Mouse (Mus musculus): ENCODE results near the gene Tnfrsf25. TPM values are rescaled to one million over a fixed set of nuclear protein-coding genes. Genes with fewer than 3 reads are reported as not detected.
A peak's percentile ranks its signal among the peaks of the same experiment; 100 is the strongest.

The Tnfrsf25 gene
- 1 to 10 TPM; 1.2 TPM for total RNA-seq (2021)
- long read RNA-seq, experiment 1 = 0 reads
- long read RNA-seq, experiment 2 = 0 reads

DNA sequence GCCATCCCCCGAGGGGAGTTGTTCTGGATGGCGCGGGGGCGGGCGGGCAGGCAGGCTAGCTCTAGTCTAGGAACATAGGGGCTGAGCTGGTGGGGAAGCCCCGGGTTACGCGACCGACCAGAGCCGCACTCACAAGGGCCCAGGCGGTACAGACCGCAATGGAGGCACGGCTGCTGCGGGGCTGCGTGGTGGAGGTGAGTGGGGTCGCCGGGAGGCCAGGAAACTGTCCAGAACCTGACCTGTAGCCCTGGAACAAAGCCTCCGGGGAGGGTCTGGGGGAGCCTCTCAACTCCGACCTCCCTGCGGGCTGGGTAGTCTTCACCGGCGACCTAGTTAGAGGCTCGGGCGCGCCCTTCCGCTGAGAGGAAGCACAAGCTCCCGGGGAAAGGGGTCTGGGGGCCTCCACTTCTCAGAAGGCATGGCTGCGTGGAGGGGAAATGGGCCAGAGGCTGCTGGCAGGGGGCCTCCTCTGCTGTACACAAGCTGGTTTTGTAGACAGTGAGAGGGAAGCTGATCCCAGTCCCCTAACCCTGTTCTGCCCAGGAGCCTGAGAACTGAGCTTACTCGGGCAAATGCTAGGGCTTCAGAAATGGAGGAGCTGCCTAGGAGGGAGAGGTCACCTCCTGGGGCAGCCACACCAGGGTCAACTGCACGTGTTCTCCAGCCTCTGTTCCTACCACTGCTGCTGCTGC is at the start of gene Tnfrsf25:
Gene Tnfrsf25, plus strand, starts transcription at position 14 of the 692 bp plus-strand sequence.
- DNase-seq = no peak

DNA sequence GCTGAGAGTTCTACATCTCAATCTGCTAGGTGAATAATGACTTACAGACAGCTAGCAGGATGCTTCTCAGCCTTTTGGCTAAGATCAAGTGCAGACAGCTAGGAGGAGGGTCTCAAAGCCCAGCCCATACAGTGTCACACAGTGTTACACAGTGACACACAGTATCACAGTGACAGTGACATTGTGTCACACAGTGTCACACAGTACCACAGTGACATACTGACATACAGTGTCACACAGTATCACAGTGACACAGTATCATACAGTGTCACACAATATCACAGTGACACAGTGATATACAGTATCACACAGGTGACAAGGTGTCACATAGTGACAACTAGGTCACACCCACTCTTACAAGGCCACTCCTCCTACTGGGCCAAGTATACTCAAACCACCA is 48.5 kb upstream of the Tnfrsf25 start:
- no peak for DNase-seq

DNA sequence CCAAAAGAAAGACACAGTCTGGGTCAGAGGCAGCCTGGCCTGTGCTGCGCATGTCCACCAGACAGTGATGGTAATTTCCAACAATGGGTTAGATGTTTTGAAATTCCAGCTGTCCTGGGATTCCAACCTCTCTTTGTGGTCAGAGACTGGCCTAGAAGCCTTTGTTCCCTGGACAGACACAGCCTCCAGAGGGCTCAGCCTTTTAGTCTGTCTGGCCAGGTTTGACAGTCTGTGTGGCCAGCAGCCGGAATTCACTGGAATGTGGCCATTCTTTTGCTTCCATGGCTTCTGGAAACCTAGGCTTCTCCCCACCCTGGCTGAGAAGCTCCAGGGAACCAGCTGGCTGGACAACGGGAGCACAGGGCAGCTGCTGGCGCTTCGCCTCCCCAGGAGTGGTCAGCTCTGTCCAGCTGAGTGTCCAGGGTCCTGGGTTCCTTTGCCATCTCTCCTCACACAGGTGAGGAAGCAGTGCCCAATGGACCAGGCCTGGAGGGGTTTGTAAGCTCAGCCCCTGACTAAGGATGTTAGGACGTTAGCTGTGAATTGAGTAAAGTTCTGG is 47.5 kb upstream of the Tnfrsf25 start:
- DNase-seq = peak; percentile 71

DNA sequence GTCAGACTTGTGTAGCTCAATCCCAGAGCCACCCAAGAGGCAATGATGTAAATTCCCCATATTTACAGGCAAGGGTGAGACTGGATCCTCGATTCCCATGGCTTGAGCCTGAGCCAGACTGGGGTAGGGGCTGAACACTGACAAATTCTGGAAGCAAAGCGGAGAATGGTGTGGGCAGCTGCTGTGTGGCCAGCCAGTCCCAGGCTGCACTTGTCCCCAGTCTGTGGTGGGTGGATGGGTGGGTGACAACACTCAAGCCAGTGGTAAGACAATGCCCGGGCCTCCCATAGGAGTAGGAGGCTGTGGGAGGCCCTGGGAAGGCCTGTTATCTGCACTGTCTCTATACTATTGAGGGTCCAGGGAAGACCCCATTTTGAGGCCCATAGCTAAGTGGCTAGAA is 46.5 kb upstream of the Tnfrsf25 start:
- no peak for DNase-seq

DNA sequence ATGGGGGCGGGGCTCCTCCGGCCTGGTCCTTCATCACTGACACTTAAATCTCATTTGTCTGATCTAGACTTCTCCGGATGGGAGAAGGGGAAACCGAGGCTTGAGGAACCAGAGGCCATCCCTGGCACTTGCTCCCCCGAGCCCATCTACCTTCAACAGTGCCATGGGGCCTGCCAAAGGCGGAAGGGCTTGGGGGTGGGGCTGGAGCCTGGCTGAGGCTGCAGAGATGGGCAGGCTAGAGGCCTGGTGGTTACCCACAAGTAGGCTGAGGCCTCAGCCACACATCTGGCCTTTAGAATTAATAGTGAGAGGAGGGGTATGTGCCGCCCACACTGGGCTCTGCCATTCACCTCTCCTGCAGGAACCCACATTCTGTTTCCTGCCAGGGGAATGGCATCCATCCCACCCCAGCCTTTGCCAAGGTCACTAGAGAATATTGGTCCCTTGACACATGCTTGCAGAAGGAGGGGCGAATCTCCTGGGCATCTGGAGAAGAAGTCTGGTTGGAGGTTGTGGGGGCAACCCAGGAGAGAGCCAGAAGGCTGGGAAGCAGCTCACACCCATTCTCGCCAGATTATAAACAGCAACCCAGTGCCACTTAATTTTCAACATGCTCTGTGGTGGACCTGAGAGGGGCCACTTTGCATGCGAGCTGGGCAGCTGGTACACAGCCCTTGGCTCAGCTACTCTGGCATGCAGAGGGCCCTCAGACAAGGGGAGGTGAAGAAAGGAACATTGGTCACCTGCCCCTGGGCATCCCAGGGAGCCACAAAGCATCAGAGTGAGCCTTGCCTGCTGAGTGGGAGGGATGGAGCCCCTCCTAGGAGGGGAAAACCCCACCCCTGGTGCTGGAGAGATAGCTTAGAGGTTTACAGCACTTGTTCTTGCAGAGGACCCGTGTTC is 45.0 kb upstream of the Tnfrsf25 start:
- DNase-seq = no peak

DNA sequence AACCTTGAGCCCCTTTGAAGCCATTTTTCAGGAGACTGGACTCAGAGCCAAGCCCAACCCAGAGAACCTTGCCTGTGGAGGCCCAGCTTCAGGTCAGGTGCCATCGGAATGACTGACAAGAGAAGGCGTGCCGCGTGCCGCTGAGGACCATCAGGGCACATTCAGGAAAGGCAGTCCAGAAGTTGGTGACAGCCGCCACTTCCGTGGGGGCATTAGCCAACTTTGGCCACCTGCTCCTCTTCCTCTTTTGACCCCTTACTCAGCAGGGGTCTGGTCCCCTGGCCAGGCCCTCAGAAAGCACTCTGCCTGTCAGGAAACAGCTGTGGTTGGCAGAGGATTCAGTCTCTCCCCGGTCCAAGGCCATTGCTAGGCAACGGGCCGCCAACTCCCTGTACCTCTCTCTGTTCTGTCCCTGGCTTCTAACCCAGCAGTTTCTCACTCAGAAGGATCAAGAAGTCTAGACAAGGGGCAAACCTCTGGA is 43.6 kb upstream of the Tnfrsf25 start, which contains the start of gene Plekhg5:
Gene Plekhg5, plus strand, starts transcription at position 378 of the 481 bp plus-strand sequence.
- peak; percentile 79 for DNase-seq

DNA sequence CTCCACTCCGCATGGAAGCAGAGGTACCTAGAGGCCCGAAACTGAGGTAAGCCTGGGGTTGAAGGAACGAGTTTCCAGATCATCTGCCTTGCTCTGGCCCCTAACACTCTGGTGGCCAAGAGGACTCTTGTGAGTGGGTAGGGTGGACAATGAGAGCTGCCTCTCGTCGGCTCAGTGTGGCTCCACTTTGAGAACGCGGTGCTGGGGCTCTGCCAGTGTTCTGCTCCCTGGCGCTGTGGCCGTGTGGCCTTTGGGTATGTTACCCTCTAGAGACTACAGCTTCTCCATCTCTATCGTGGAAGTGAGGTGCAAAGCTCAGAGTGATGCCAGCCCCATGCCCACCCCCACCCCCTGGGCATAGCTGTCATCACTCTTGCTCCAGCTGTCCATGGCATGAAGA is 43.1 kb upstream of the Tnfrsf25 start:
- DNase-seq = no peak

DNA sequence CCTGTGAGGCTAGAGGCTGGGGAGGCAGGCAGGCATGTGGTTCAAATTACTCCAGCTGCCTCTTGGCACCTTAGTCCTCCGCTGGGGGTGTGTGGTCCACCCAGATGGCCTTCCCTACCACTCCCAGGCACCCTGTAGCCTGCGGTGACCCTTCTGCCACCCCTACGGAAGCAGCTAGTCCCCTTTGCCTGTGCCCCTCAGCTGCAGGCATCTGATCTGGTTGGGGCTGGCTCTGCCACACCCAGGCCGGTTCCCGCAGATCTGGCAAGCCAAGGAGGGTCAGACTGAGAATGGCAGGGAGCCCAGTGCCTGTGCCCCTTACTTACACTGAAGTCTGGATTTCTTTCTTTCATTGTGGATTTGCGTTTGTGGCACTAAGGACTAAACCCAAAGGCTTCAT is 42.0 kb upstream of the Tnfrsf25 start:
- no peak for DNase-seq

DNA sequence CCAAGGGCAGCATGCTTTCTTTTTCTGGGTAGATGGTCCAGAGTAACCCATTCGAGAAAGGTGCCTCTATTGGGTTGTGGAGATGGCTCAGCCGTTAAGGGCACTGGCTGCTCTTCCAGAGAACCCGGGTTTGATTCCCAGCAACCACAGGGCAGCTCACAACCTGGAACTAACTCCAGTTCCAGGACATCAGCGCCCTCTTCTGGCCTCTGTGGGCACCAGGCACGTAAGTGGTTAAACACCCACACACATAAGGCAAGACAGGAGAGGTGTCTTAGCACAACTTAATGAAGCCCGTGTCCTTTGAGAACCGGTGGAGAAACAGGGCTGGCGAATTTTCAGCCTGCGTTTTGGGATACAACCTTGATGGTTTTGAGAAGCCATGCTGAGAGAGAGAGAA is 41.2 kb upstream of the Tnfrsf25 start:
- DNase-seq = no peak

DNA sequence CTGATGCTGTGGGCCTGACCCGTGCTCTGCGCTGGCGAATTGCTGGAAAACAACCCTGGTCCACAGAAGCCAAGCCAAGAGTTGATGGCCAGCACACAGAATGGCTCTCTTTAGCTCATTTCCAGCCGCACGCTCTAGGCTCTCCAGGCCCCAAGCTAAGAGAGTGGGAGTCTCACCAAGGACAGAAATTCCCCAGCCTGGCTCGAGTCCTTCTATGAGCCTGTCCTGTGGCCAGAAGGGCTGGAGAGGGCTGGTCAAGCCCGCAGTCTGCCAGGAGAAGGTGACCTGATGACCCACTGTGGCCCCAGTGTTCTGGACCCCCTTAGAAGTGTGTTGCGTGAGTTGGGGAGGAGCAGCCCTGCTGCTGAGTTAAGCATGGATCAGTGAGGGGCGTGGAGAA is 38.5 kb upstream of the Tnfrsf25 start:
- DNase-seq = peak; percentile 59

DNA sequence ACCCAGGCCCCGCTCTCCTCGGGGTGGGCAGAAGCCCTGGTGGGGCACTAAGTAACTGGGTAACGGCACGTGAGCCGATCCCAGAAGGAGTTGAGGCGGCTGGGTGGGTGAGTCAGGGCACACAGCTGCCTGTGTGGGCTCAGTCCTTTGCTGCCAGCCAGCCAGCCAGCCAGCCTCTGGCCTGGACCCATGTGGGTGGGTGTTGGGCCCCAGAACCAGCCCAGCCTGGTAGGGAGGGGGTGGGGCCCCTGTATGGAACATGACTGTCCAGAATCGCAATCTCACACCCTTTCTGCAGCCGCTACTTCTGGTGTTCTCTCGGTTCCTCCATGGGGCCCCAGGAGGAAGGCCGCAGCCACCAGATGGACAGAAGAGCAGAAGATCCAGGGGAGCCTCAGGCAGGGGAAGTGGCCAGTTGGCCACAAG is 37.6 kb upstream of the Tnfrsf25 start:
- DNase-seq = peak; percentile 66

DNA sequence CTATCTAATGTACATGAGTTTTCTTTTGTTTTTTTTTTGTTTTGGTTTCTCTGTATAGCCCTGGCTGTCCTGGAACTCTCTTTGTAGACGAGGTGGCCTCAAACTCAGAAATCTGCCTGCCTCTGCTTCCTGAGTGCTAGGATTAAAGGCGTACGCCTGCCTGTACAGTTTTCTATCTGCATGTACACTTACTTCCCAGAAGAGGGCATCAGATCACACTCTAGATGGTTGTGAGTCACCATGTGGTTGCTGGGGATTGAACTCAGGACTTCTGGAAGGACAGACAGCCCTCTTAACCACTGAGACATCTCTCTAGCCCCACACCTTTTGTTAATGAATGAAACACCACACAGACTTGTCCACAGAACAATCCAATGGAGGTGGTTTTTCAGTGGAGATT is 36.5 kb upstream of the Tnfrsf25 start:
- no peak for DNase-seq

DNA sequence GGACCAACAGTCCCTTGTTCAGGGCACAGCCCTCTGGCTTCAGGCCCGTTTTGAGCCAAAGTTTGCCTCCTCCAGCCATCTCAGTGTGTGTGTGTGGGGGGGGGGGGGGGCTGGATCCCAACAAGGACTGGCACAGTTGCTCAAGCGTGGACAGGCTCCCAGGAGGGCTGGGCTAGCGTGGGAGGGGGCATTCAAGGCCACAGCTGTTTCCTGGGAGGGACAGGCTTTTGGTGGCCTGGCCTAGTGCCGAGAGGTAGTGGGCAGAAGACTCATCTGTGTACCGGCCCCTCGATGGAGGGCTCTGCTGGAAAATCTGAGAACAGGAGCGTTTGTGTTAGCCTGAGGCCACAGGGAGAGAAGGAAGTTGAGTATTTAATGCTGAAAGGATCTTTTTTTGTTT is 35.8 kb upstream of the Tnfrsf25 start:
- peak; percentile 45 for DNase-seq

DNA sequence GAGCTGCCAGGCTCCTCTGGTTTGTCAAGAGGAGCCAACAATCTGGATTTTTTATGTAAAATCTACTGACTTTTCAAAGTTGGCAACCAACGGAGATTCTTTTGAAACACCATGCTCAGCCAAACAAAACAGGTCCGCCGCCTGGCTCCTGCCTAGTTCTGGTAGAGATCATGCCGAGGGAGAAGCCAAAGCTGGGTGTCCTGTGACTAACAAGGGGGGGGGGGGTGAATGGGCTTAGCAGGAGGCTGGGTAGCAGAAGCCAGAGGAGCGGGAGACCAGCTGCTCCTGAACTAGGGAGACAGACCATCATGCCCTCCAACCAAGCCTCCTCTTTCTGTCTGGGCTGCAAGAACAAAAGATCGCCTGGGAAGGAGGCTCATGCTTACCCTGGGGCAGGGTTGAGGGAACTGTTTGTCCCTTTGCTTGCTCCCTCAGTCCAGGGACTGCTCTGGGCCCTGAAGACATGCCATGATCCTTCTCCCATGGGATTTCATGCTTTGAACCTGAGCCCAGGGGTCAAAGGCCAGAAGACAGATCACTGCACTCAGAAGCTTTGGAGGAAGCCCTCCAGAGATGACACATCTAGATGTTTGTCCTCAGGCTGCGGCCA is 32.0 kb upstream of the Tnfrsf25 start:
- DNase-seq = peak; percentile 58

DNA sequence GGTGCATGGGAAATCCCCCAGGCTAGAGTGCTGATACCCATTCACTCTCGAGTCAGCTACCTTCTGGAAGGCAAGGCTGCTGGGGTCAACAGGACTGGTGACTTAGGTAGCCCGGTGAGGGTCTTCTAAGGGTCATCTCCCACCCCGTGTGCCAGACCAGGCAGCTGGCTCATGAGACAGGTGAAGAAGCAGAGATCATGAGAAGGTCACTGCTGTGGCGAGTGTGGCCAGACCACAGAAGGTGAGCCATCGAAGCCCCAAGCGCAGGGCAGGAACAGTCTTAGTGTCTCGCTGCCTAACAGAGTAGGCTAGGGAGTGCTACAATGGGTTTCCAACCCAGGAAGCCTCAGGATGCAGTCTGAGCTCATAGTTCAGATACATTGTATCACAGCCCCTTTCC is 31.1 kb upstream of the Tnfrsf25 start:
- no peak for DNase-seq

DNA sequence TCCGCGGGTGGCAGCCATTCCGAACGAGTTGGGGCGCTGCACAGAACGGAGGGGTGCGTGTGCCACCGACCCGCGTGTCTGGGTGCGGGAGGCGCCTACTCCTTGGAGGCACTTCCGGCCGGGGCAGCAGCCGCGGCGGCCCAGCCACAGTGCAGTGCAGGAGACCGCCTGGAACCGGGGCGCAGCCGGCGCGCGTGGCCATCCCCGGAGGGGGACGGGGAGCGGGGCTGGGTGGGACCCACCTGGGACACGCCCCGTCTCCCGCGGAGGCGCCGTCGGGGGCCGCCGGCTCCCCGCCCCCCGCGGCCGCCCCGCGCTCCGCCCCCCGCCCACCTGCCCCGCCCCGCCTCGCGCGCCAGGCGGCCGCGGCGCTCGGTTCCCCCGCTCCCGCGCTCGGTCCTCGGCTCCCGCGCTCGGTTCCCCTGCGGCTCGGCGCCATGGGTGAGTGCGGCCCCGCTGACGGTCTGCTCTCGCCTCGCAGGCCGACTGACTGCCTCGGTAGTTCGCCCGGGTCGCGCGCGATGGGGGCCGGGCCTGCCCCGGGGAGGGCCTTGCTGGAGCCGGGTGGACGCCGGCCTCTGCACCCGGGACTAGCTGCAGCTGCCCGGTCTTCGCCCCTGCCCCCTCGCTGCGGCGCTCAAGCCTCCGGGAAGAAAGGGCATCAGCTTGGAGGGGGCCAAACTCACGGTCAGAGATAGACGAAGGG is 29.1 kb upstream of the Tnfrsf25 start:
- DNase-seq = peak; percentile 61

DNA sequence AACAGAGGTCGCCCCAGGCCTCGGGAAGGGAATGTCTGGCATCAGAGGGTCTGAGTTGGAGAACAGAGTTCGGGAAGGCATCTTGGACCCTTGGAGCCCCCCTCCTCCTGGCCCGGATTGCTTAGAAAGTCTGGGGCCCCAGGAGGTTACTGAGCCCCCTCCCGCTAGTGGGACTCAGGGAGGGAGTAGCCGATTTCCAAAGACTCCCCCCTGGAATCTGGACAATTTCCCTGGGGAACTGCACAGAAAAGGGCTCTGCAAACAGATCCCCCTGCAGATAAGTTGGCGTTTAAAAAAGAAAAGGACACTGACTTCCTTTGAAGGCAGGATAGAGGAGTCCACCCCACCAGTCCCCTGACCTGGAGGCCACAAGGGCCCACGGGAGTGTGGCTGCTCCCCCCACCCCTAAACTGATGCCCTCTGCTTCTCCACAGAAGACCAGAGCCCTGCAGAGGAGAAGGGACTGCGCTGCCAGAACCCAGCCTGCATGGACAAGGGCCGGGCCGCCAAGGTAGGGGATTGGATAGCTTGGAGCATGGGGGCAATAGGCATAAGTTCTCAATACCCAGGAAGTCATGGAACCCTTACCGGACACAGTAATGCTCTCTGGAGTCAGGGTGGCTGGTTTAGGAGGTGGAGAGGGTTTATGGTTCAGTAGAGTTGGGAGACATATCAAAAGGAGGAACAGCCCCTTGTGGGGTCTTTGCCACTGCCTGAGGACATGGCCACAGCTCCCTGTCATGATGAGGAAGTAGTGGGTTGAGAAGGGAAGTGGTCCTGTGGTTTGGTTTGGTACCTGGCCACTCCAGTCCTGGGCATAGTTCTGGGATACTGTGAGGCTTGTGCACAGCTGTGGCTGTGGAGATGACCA is 28.3 kb upstream of the Tnfrsf25 start:
- DNase-seq = no peak

DNA sequence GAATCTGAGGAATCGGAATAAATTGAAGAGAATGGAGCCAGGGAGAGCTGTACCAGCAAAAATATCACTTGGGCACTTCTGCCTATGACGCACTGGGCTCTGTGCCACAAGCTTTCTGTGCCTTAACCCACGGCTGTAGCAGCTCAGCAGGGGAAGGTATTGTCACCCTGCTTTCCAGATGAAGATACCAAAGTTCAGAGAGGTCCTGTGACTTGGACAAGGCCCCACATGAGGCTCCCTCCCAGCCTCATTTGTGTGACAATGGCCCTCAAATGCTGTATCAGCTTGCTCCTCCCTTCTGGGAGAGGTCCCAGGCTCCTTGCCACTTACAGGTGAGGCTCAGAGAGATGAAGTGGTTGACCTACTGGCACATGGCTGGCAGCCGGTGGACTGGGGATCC is 27.6 kb upstream of the Tnfrsf25 start:
- DNase-seq = no peak

DNA sequence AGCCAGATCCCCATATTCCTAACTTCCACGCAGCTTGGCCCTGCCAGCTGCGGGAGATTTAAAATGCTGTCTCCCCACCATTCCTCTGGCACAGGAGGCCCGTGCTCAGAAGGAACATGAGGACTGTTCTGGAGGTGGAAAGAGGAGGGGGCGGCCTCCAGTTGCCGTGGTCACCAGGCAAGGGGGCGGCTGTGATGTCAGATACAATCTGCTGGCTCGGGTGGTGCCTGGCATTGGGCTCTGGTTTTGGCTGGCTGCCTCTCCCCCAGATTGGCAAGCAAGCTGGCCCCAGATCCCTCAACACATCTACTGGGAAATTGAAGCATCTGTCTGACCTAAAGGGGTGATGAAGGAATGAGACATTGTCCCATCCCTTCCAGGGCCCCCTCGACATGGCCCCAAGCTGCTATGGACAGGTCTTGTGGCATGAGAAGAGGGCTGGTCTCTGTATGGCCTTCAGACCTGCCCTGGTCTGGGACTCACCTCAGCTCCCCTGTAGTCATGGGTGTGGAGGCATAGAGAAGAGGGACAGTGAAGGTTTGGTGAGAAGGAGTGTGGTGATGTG is 27.1 kb upstream of the Tnfrsf25 start:
- no peak for DNase-seq

DNA sequence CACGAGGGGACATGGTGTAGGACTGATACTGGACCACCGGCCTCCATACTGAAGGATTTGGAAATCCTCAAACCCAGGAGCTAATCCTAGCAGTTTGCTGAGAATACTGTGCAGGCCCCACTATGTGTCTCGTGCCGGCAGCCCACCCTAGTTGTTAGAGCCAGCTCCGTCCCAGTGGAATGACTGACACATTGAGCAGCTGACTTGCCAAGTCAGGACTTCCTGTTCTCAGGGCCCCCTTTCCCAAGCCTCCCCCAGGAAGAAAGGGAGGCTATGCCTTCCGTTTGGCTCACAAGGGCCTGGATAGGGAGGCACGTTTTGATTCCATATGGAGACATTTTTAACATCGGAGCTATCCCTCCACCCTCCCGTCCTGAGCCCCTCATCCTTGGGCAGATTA is 25.5 kb upstream of the Tnfrsf25 start:
- DNase-seq = no peak

All from gastrocnemius, postnatal 25 days (tissue).